Mouse (Mus musculus) neural tube, embryonic 14.5 days (tissue): ENCODE data around the gene Dpy19l3. TPM values are rescaled to one million over a fixed set of nuclear protein-coding genes. Genes with fewer than 3 reads are reported as not detected.

ENCODE experiments used
- ATAC-seq: fragments of 200-750 bp; cut with Nextera tagmentation; 2 replicates; pipeline ENCODE4 v1.8.0; 2017; ENCODE audit warnings: low read depth, mild to moderate bottlenecking, moderate TSS enrichment, moderate library complexity
- H3K27ac ChIP-seq: fragments of 300-500 bp; sonication (generic); 2 replicates; pipeline ENCODE4 v1.5.1; 2014; ENCODE audit warnings: low read depth, mild to moderate bottlenecking, control low read depth, low read length, moderate library complexity, mixed read lengths
- H3K27me3 ChIP-seq: fragments of 300-500 bp; sonication (generic); 2 replicates; pipeline ENCODE4 v1.6.1; 2014; ENCODE audit warnings: low read length; ENCODE audit not compliant: control insufficient read depth, insufficient read depth
- H3K36me3 ChIP-seq: fragments of 300-500 bp; sonication (generic); 2 replicates; pipeline ENCODE4 v1.6.1; 2014; ENCODE audit warnings: low read length, mixed read lengths; ENCODE audit not compliant: control insufficient read depth, insufficient read depth
- H3K4me1 ChIP-seq: fragments of 300-500 bp; sonication (generic); 2 replicates; pipeline ENCODE4 v1.6.1; 2014; ENCODE audit warnings: low read length; ENCODE audit not compliant: control insufficient read depth, insufficient read depth
- H3K4me2 ChIP-seq: fragments of 300-500 bp; sonication (generic); 2 replicates; pipeline ENCODE4 v1.6.1; 2014; ENCODE audit warnings: mild to moderate bottlenecking, low read depth, low read length, control low read depth
- H3K4me3 ChIP-seq: fragments of 300-500 bp; sonication (generic); 2 replicates; pipeline ENCODE4 v1.5.1; 2014; ENCODE audit warnings: low read depth, low read length, control low read depth, mixed read lengths
- H3K9ac ChIP-seq: fragments of 300-500 bp; sonication (generic); replicated peaks from 2 replicates; pipeline ENCODE4 v1.6.1; 2014; ENCODE audit warnings: low read depth, mild to moderate bottlenecking, control low read depth, low read length, mixed read lengths
- H3K9me3 ChIP-seq: fragments of 300-500 bp; sonication (generic); 2 replicates; pipeline ENCODE4 v1.6.1; 2016; ENCODE audit warnings: low read length; ENCODE audit not compliant: control insufficient read depth
- WGBS: fragments of 180-500 bp; shearing (Covaris S2); extraction: QIAGEN DNeasy Blood & Tissue Kit; methylation state at CpG from one replicate; pipeline ENCODE4 v1.1.7; 2014; 5-methylcytosine and 5-hydroxymethylcytosine counted together
- polyA plus RNA-seq: library from polyadenylated mRNA; unstranded; fragments of >200 nt; fragmentation: Nextera tagmentation; extraction: Ambion mirVana; gene quantifications from 2 replicates; pipeline ENCODE4 v1.2.1, GENCODE M21; 2014

Gene Dpy19l3
- polyA plus RNA-seq, 1 experiment from 2014 or later: 62.2 TPM

GRCm38 (mm10) chr7:35659173-35659572, 95.1 kb downstream of the Dpy19l3 start:
- Histone ChIP-seq H3K36me3 (no peaks in the 10 kb centered on the region), H3K9me3 (no peaks in the 10 kb centered on the region), H3K9ac (no peak overlapping the region), H3K27me3 (no peaks in the 10 kb centered on the region), H3K4me3 (no peak overlapping the region), H3K4me2 (no peak overlapping the region), H3K4me1 (0 out of 2 replicates have a peak, but pooled peaks cover 4% of the 10 kb centered on the region), H3K27ac (no peak overlapping the region)
- WGBS: 57% methylated on average over 3 of the region's 3 CpGs
- ATAC-seq: no peak

GRCm38 (mm10) chr7:35657829-35658228, 96.4 kb downstream of the Dpy19l3 start:
- H3K9ac ChIP-seq: no peak overlapping the region

DNA sequence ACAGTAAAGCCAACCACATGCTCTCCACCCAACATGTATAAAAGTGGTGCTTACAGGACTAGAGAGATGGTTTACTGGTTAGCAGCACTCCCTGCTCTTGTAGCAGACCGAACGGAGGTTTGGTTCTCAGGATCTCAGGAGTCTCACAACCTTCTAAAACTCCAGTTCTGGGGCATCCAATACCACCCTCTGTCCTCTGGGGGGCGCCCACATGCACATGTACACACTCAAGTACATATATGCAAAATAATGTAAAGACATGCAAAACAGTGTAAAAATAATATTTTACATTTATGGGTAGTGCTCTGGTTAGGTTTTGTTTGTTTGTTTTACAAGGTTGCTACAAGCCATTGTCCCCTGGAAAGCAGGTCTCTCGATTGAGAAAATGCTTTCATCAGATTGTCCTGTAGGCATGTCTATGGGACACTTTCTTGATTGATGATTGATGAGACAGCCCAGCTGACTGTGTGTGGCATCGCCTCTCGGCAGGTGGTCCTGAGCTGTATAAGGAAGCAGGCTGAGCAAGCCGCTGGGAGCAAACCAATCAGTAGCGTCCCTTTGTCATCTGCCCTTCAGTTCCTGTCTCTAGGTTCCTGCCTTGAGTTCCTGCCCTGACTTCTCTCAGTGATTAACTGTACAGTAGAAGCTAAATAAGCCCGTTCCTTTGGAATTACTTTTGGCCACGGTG, 102.5 kb downstream of the Dpy19l3 start:
- H3K27me3 ChIP-seq: no peaks in the 10 kb centered on the region
- H3K9ac ChIP-seq: no peak overlapping the region
- H3K4me2 ChIP-seq: no peak overlapping the region
- H3K36me3 ChIP-seq: no peaks in the 10 kb centered on the region
- 83% methylated on average over 10 of the region's 10 CpGs for WGBS
- no peak overlapping the region for H3K27ac ChIP-seq
- no peak overlapping the region for H3K4me3 ChIP-seq
- no peaks in the 10 kb centered on the region for H3K9me3 ChIP-seq
- no peaks in the 10 kb centered on the region for H3K4me1 ChIP-seq
- ATAC-seq: no peak

More at GRCm38 (mm10) chr7:35657829-35658228, 96.4 kb downstream of the Dpy19l3 start:
- Histone ChIP-seq H3K27me3 (no peaks in the 10 kb centered on the region), H3K27ac (no peak overlapping the region), H3K4me3 (no peak overlapping the region), H3K4me1 (no peaks in the 10 kb centered on the region), H3K36me3 (no peaks in the 10 kb centered on the region), H3K9me3 (no peaks in the 10 kb centered on the region), H3K4me2 (no peak overlapping the region)
- 48% methylated on average over 6 of the region's 6 CpGs for WGBS
- ATAC-seq: no peak

DNA sequence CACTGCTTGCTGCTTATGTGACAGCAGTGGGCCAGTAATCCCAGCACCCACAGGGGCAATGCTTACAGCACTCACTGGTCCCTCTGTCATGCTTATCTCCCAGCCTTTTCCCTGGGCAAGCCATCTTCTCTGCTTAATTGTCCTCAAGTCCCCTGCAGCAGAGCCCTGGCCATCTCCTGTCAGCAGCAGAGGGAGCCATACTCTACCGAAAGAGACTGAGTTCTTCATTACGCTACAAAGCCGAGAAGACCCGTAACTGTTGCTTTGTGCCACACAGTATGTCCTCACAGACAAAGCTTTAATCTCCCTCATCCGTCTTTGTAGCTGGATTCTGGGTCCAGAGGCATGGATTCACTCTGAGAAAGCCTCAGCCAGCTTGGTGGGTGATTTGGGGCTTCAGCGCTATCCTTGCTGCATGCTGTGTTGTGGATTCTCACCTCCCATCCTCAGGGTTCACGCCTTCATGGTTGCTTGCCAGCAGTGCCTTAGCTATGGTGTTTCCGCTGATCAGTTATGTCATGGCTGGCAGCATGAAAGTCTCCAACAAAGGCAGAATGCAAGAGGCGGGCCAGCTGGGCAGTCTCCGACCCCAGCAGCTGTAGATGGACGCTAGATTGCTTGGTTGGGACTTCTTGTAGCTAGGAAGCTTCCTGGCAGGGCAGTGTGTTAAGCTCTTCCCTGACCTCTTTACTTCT, 103.4 kb downstream of the Dpy19l3 start:
- whole genome bisulfite sequencing: 80% methylated on average over 11 of the region's 11 CpGs
- no peak overlapping the region for H3K9ac ChIP-seq
- no peaks in the 10 kb centered on the region for H3K27me3 ChIP-seq
- ATAC-seq: no peak
- H3K27ac ChIP-seq: no peak overlapping the region
- no peak overlapping the region for H3K4me2 ChIP-seq
- H3K9me3 ChIP-seq: no peaks in the 10 kb centered on the region
- no peaks in the 10 kb centered on the region for H3K36me3 ChIP-seq
- no peaks in the 10 kb centered on the region for H3K4me1 ChIP-seq
- H3K4me3 ChIP-seq: no peak overlapping the region

- Histone ChIP-seq H3K36me3 (peaks cover 6% of the 10 kb centered on the region; the same call in 1 of the 2 replicates), H3K9ac (no peak overlapping the region), H3K4me1 (no peaks in the 10 kb centered on the region), H3K4me2 (no peak overlapping the region), H3K9me3 (no peaks in the 10 kb centered on the region), H3K4me3 (no peak overlapping the region), H3K27ac (no peak overlapping the region), H3K27me3 (no peaks in the 10 kb centered on the region)
- no peak for ATAC-seq
- 46% methylated on average over 3 of the region's 3 CpGs for WGBS
Observed at GRCm38 (mm10) chr7:35649071-35649470, 105.2 kb downstream of the Dpy19l3 start.

GRCm38 (mm10) chr7:35648239-35649069, 105.8 kb downstream of the Dpy19l3 start:
- 58% methylated on average over 9 of the region's 9 CpGs for WGBS
- no peak overlapping the region for H3K27ac ChIP-seq

DNA sequence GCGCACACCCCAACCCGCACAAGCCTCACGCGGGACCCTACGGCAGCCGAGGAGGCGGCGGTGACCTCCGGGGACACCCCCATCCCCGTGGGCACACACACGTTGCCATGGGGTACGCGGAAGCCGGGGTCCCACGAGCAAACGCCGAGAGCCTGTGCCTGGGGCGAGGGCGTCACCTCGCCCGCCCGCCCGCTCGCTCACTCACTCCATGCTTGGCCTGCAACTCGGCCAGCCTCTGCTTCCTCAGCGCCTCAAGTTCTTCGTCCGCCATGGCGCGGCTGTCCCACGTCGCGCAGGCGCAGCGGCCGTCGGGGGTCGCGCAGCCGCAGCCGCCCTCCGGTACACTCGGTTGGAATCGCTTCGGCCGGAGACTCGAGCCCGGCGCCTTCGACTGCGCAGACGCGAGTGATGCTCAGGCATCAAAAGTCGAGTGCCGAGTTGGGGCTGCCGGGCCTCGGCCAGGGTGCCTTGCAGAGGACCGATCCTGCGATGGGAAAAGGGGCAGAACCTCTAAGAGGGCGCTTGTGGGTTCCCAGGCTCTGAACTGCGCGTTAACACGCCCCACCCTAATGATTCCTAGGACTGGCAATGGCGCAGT, 107.1 kb downstream of the Dpy19l3 start, which contains the start of gene Pdcd5:
Gene Pdcd5 (minus strand): TSS at position 421 of the 598 bp plus-strand sequence.
- Histone ChIP-seq H3K27ac (peak within 1 kb of the TSS; percentile 72), H3K36me3 (peaks cover 17% of the 10 kb centered on the region), H3K9ac (peak within 1 kb of the TSS; percentile 91), H3K4me1 (no peaks in the 10 kb centered on the region), H3K4me2 (peak within 1 kb of the TSS; percentile 69), H3K9me3 (no peaks in the 10 kb centered on the region), H3K27me3 (no peaks in the 10 kb centered on the region), H3K4me3 (peak within 1 kb of the TSS; percentile 88)
- peak; percentile 94 for ATAC-seq
- 2% methylated on average over 56 of the region's 64 CpGs for WGBS

More at GRCm38 (mm10) chr7:35648239-35649069, 105.8 kb downstream of the Dpy19l3 start:
- Histone ChIP-seq H3K27me3 (no peaks in the 10 kb centered on the region), H3K9ac (no peak overlapping the region), H3K9me3 (no peaks in the 10 kb centered on the region), H3K4me2 (no peak overlapping the region), H3K36me3 (peaks cover 6% of the 10 kb centered on the region), H3K4me1 (no peaks in the 10 kb centered on the region), H3K4me3 (no peak overlapping the region)
- no peak for ATAC-seq

DNA sequence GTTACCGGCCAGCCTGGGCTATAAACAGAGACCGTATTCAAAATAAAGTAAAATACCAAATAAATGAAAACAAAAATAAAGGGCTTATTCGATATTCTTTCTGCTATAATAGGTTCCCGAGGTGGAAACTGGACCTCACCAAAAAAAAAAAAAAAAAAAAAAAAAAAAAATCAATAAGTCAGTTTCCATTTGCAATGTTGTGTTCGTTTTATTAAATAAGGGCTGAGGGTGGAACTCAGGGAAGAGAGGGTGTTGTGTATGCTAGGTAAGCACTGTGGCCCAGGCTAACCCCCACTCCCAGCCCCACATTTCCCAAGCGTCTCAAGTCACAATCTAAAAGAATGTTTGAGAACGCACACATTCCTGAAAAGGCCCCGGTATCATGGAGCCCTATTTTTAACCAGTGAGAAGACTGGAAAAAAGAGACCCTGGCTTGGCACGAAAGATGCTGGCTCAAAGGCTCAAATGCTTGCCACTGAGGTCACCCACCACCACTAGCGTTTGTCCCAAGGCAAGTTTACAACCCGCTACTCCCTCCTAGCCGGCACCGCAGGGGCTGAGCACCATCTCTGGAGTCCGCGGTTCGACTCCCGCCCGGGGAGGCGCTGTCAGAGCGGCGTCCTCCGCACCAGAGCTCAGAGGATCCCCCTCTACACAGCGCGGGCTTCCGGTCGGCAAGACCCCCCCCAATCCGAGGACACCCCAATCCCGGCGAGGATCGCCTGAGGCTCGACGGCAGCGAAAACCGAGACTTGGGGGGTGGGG, 107.8 kb downstream of the Dpy19l3 start:
- Histone ChIP-seq H3K27me3 (no peaks in the 10 kb centered on the region), H3K9me3 (no peaks in the 10 kb centered on the region), H3K4me2 (peak overlapping the region; percentile 69), H3K4me3 (peak overlapping the region; percentile 88), H3K27ac (peak overlapping the region; percentile 72), H3K9ac (peak overlapping the region; percentile 91), H3K36me3 (peaks cover 21% of the 10 kb centered on the region), H3K4me1 (no peaks in the 10 kb centered on the region)
- ATAC-seq: peak; percentile 69
- 11% methylated on average over 34 of the region's 34 CpGs for WGBS
